Mouse (Mus musculus) liver, embryonic 13.5 days (tissue): ENCODE results near the gene Lrrc23. TPM values are rescaled to one million over a fixed set of nuclear protein-coding genes. Genes with fewer than 3 reads are reported as not detected.
A peak's percentile ranks its signal among the peaks of the same experiment; 100 is the strongest.
"Not testable (repeated sequence)": the region's sequence is repeated elsewhere in the genome, so short reads cannot be mapped to it uniquely, and the experiment has no call there.

Experiments
- ATAC-seq: fragments of 200-750 bp; cut with Nextera tagmentation; 2 replicates; pipeline ENCODE4 v1.8.0; 2017; ENCODE audit warnings: low read depth, mild to moderate bottlenecking, moderate number of reproducible peaks, moderate library complexity
- DNase-seq: peaks from one replicate; pipeline ENCODE4 v3.0.0; 2022
- H3K27ac ChIP-seq: fragments of 300-500 bp; sonication (generic); 2 replicates; pipeline ENCODE4 v1.5.1; 2015; ENCODE audit warnings: moderate library complexity, mild to moderate bottlenecking, inconsistent platforms
- H3K27me3 ChIP-seq: fragments of 300-500 bp; sonication (generic); 2 replicates; pipeline ENCODE4 v1.6.1; 2015; ENCODE audit warnings: mild to moderate bottlenecking, inconsistent platforms
- H3K36me3 ChIP-seq: fragments of 300-500 bp; sonication (generic); 2 replicates; pipeline ENCODE4 v1.6.1; 2015; ENCODE audit warnings: mild to moderate bottlenecking, inconsistent platforms
- H3K4me1 ChIP-seq: fragments of 300-500 bp; sonication (generic); replicated peaks from 2 replicates; pipeline ENCODE4 v1.6.1; 2015; ENCODE audit warnings: inconsistent platforms
- H3K4me2 ChIP-seq: fragments of 300-500 bp; sonication (generic); 2 replicates; pipeline ENCODE4 v1.6.1; 2015; ENCODE audit warnings: inconsistent platforms, mild to moderate bottlenecking, moderate library complexity
- H3K4me3 ChIP-seq: fragments of 300-500 bp; sonication (generic); replicated peaks from 2 replicates; pipeline ENCODE4 v1.5.1; 2015; ENCODE audit warnings: mild to moderate bottlenecking, inconsistent platforms
- H3K9ac ChIP-seq: fragments of 300-500 bp; sonication (generic); 2 replicates; pipeline ENCODE4 v1.6.1; 2015; ENCODE audit warnings: mild to moderate bottlenecking, inconsistent platforms
- H3K9me3 ChIP-seq: fragments of 300-500 bp; sonication (generic); replicated peaks from 2 replicates; pipeline ENCODE4 v1.6.1; 2016; ENCODE audit warnings: inconsistent platforms
- WGBS: fragments of 180-500 bp; shearing (Covaris S2); methylation state at CpG from one replicate; pipeline ENCODE4 v1.1.7; 2015; ENCODE audit not compliant: insufficient replicate concordance; 5-methylcytosine and 5-hydroxymethylcytosine counted together
- polyA plus RNA-seq: library from polyadenylated mRNA; unstranded; fragments of >200 nt; fragmentation: Nextera tagmentation; extraction: Ambion mirVana; gene quantifications from 2 replicates; pipeline ENCODE4 v1.2.1, GENCODE M21; 2015

Lrrc23 gene
- polyA plus RNA-seq, 1 experiment from 2014 or later: not detected

DNA sequence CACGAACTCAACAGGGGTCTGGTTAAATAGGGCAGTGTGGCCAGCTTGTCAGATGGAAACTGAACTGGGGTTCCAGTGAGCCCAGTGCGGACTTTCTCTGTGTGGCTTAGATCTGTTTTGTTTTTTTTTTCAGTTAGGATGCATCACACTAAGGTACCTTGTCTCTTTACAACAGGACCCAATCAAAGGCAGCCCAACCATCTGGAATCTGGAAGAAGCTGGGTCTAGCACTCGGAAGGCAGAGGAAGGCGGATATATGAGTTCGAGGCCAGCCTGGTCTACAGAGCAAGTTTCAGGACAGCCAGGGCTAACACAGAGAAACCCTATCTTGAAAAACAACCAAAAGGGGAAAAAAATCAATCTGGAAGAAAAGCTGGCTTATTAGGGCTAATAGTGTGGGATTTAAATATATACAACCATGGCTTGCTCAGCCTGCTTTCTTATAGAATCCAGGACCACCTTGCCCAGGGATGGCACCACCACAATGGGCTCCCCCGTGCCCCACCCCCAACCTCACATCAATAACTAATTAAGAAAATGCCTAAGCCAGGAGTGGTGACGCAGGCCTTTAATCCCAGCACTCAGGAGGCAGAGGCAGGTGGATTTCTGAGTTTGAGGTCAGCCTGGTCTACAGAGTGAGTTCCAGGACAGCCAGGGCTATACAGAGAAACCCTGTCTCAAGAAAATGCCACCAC is 27.1 kb upstream of the Lrrc23 start:
- WGBS: 77% methylated on average over 7 of the region's 7 CpGs
- no peaks in the 10 kb centered on the region for H3K9me3 ChIP-seq
- H3K9ac ChIP-seq: peak overlapping the region; percentile 59

DNA sequence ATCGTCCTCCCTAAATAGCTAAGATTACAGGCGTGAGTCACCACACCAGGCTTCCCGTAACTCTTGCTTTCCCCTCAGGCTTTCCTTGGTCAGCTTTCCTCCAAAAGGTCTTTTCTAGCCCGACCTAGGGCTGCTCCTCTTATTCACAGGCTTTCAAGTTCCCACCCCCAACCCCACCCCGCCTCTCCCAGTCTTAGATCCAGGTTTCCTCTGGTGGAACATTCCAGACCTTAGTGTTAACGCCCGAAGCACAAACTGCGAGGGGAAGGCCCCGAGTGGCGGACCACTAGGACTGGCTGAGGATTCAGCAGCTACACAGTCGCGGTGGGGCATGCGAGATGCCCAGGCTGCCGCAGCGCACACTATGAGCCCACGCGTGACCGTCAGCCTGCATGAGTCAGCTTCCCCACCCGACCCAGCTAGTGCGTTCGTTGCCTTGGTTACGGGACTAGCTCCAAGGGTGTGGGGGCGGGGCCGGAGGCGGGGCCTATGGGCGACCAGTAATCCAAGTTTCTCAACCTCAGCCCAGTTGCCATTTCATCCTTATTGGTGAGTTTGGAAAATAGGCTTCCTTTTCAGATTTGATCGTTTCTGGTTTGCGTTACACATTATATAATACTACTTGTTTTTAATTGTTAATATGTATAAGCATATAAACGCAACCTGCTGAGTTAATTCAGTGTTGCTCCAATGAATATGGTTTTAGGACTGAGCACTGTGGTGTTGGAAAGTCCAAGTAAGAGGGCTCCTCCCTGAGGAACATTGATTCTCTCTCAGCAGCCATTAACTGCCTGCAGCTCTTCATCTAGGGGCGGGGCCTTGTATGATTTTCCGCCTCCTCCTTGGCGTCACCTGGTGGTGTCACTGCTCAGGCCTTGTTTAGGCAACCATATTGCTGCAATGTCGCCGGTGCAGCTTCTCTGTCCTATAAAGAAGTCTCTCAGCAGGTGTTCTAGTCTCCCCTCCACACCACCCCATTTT is 26.1 kb upstream of the Lrrc23 start:
- H3K36me3 ChIP-seq: peaks cover 10% of the 10 kb centered on the region
- ATAC-seq (peak; percentile 69), DNase-seq (peak; percentile 90)
- no peaks in the 10 kb centered on the region for H3K27me3 ChIP-seq
- WGBS: 4% methylated on average over 34 of the region's 34 CpGs
- H3K4me2 ChIP-seq: peak overlapping the region; percentile 83
- H3K9me3 ChIP-seq: no peaks in the 10 kb centered on the region
- H3K9ac ChIP-seq: peak overlapping the region; percentile 68
- H3K27ac ChIP-seq: peak overlapping the region; percentile 89
- peaks cover 69% of the 10 kb centered on the region for H3K4me1 ChIP-seq
- H3K4me3 ChIP-seq: peak overlapping the region; percentile 63

More for the DNA sequence above, 27.1 kb upstream of the Lrrc23 start:
- DNase-seq: no peak
- Histone ChIP-seq H3K4me3 (peak overlapping the region; percentile 63), H3K4me1 (peaks cover 77% of the 10 kb centered on the region), H3K27ac (peak overlapping the region; percentile 89), H3K4me2 (peak overlapping the region; percentile 83), H3K27me3 (no peaks in the 10 kb centered on the region), H3K36me3 (peaks cover 19% of the 10 kb centered on the region)
- ATAC-seq: no peak

DNA sequence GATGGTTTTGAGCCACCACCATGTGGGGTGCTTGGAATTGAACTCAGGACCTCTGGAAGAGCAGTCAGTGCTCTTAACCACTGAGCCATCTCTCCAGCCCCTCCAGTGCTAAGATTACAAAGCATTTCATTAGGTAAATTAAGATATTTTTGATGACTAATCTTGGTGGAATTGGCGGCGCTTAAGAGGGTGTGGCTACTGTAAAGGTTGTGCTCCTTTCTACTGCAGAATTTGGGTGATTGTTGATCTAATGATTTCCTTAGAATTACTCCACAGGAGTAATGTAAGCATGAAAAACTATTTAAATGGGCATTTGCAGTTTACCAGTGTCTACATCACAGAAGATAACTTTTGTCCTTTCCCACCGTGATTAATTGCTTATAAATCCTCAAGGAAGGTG is 24.8 kb upstream of the Lrrc23 start:
- Histone ChIP-seq H3K27me3 (no peaks in the 10 kb centered on the region), H3K4me2 (no peak overlapping the region), H3K27ac (peak overlapping the region; percentile 89), H3K36me3 (no peaks in the 10 kb centered on the region), H3K9me3 (no peaks in the 10 kb centered on the region), H3K4me3 (no peak overlapping the region), H3K9ac (no peak overlapping the region), H3K4me1 (peaks cover 56% of the 10 kb centered on the region)
- ATAC-seq (no peak), DNase-seq (no peak)
- 60% methylated on average over 3 of the region's 3 CpGs for WGBS

DNA sequence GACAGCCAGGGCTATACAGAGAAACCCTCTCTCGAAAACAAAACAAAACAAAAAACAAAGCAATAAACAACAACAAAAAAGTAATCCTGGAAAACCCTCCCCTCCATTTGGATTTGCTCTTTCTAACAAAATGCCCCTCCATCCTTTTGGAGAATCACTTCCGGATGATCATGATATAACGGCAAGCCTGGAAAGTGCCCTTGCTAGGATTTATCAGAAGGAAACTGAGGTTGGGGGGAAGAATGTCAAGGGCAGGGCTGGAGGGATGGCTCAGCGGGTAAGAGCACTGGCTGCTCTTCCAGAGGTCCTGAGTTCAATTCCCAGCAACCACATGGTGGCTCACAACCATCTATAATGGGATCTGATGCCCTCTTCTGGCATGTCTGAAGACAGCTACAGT is 24.2 kb upstream of the Lrrc23 start:
- peaks cover 51% of the 10 kb centered on the region for H3K4me1 ChIP-seq
- not testable (repeated sequence) for ATAC-seq
- WGBS: 84% methylated on average over 4 of the region's 4 CpGs

GRCm38 (mm10) chr6:124803061-124803460 is 23.5 kb upstream of the Lrrc23 start:
- 68% methylated on average over 3 of the region's 3 CpGs for WGBS
- Histone ChIP-seq H3K9ac (no peak overlapping the region), H3K9me3 (no peaks in the 10 kb centered on the region), H3K4me2 (peak overlapping the region; percentile 66; the same call in 1 of the 2 replicates), H3K4me1 (peaks cover 45% of the 10 kb centered on the region), H3K27ac (no peak overlapping the region), H3K27me3 (no peaks in the 10 kb centered on the region), H3K4me3 (no peak overlapping the region), H3K36me3 (no peaks in the 10 kb centered on the region)
- DNase-seq (no peak), ATAC-seq (no peak)

More for the DNA sequence above, 24.2 kb upstream of the Lrrc23 start:
- not testable (repeated sequence) for H3K36me3 ChIP-seq, H3K4me2 ChIP-seq, DNase-seq, H3K4me3 ChIP-seq, H3K27ac ChIP-seq, H3K27me3 ChIP-seq, H3K9ac ChIP-seq, H3K9me3 ChIP-seq

DNA sequence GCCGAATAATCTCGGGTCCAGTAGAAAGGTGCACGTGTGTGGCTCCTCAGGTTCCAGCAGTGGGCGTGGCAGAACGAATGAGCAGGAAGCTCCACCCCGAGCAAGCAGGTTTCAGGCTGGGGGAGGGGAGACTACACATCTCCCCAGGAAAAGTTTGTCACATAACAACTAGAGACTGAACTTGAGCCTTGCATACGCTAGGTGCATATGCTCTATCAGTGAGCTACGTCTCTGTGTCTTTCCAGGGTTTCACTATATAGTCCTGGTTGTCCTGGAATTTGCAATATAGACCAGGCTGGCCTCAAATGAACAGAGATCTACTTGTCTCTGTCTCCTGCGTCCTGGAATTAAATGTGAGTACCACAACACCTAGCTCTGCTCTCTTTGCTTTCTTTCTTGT is 22.9 kb upstream of the Lrrc23 start:
- H3K4me2 ChIP-seq: peak overlapping the region; percentile 66
- H3K4me1 ChIP-seq: peaks cover 39% of the 10 kb centered on the region
- H3K9me3 ChIP-seq, H3K27me3 ChIP-seq, H3K36me3 ChIP-seq: not testable (repeated sequence)
- 7% methylated on average over 5 of the region's 9 CpGs for WGBS
- peak overlapping the region; percentile 83 for H3K27ac ChIP-seq
- H3K9ac ChIP-seq: peak overlapping the region; percentile 43; the same call in 1 of the 2 replicates
- DNase-seq (peak; percentile 56), ATAC-seq (peak; percentile 17; the same call in 1 of the 2 replicates)
- H3K4me3 ChIP-seq: peak overlapping the region; percentile 43

- Histone ChIP-seq H3K27me3 (no peaks in the 10 kb centered on the region), H3K4me2 (no peak overlapping the region), H3K27ac (peak overlapping the region; percentile 19), H3K9me3 (no peaks in the 10 kb centered on the region), H3K36me3 (no peaks in the 10 kb centered on the region), H3K9ac (no peak overlapping the region), H3K4me3 (no peak overlapping the region), H3K4me1 (peaks cover 12% of the 10 kb centered on the region)
- DNase-seq (no peak), ATAC-seq (peak; percentile 55; the same call in 1 of the 2 replicates)
- 70% methylated on average over 2 of the region's 2 CpGs for WGBS
These were observed 16.7 kb upstream of the Lrrc23 start for GRCm38 (mm10) chr6:124796200-124796599.

GRCm38 (mm10) chr6:124795781-124796180 is 16.3 kb upstream of the Lrrc23 start:
- no peaks in the 10 kb centered on the region for H3K9me3 ChIP-seq
- peaks cover 12% of the 10 kb centered on the region for H3K4me1 ChIP-seq
- H3K9ac ChIP-seq: no peak overlapping the region
- DNase-seq (no peak), ATAC-seq (peak; percentile 12; the same call in 1 of the 2 replicates)
- WGBS: 75% methylated on average over 4 of the region's 4 CpGs
- no peaks in the 10 kb centered on the region for H3K27me3 ChIP-seq
- no peaks in the 10 kb centered on the region for H3K36me3 ChIP-seq
- no peak overlapping the region for H3K4me3 ChIP-seq
- no peak overlapping the region for H3K4me2 ChIP-seq
- H3K27ac ChIP-seq: peak overlapping the region; percentile 19; the same call in 1 of the 2 replicates

GRCm38 (mm10) chr6:124791911-124792310 is 12.4 kb upstream of the Lrrc23 start:
- WGBS: 70% methylated on average over 3 of the region's 3 CpGs
- ATAC-seq: no peak

GRCm38 (mm10) chr6:124790121-124790520 is 10.6 kb upstream of the Lrrc23 start:
- no peak overlapping the region for H3K4me3 ChIP-seq
- no peaks in the 10 kb centered on the region for H3K27me3 ChIP-seq
- no peak overlapping the region for H3K9ac ChIP-seq
- no peak for DNase-seq
- H3K27ac ChIP-seq: no peak overlapping the region
- no peaks in the 10 kb centered on the region for H3K9me3 ChIP-seq
- no peak for ATAC-seq
- no peak overlapping the region for H3K4me2 ChIP-seq
- peaks cover 4% of the 10 kb centered on the region for H3K4me1 ChIP-seq
- no peaks in the 10 kb centered on the region for H3K36me3 ChIP-seq
- WGBS: 63% methylated on average over 4 of the region's 4 CpGs

More at GRCm38 (mm10) chr6:124791911-124792310, 12.4 kb upstream of the Lrrc23 start:
- no peaks in the 10 kb centered on the region for H3K9me3 ChIP-seq
- no peak overlapping the region for H3K9ac ChIP-seq
- H3K27me3 ChIP-seq: no peaks in the 10 kb centered on the region
- no peaks in the 10 kb centered on the region for H3K36me3 ChIP-seq
- no peak overlapping the region for H3K4me2 ChIP-seq
- no peak for DNase-seq
- no peak overlapping the region for H3K27ac ChIP-seq
- no peak overlapping the region for H3K4me3 ChIP-seq
- peaks cover 16% of the 10 kb centered on the region for H3K4me1 ChIP-seq

GRCm38 (mm10) chr6:124789519-124789918 is 10.0 kb upstream of the Lrrc23 start:
- DNase-seq (no peak), ATAC-seq (no peak)
- no peaks in the 10 kb centered on the region for H3K36me3 ChIP-seq

More at GRCm38 (mm10) chr6:124789519-124789918, 10.0 kb upstream of the Lrrc23 start:
- peaks cover 4% of the 10 kb centered on the region; the same call in 1 of the 2 replicates for H3K4me1 ChIP-seq
- no peaks in the 10 kb centered on the region for H3K9me3 ChIP-seq
- WGBS: 72% methylated on average over 4 of the region's 4 CpGs
- no peak overlapping the region for H3K9ac ChIP-seq
- no peaks in the 10 kb centered on the region for H3K27me3 ChIP-seq
- H3K4me3 ChIP-seq: no peak overlapping the region
- H3K4me2 ChIP-seq: no peak overlapping the region
- no peak overlapping the region for H3K27ac ChIP-seq
